Mouse (Mus musculus) midbrain, embryonic 15.5 days (tissue): Measurements from ENCODE around the gene Amigo3. TPM values are rescaled to one million over a fixed set of nuclear protein-coding genes. Genes with fewer than 3 reads are reported as not detected.

Source experiments
- ATAC-seq: fragments of 200-750 bp; cut with Nextera tagmentation; replicated peaks from 2 replicates; pipeline ENCODE4 v1.8.0; 2017; ENCODE audit warnings: moderate TSS enrichment
- H3K27ac ChIP-seq: fragments of 300-500 bp; sonication (generic); 2 replicates; pipeline ENCODE4 v1.5.1; 2015; ENCODE audit warnings: mild to moderate bottlenecking, inconsistent platforms
- H3K27me3 ChIP-seq: fragments of 300-500 bp; sonication (generic); replicated peaks from 2 replicates; pipeline ENCODE4 v1.6.1; 2015; ENCODE audit warnings: inconsistent platforms
- H3K36me3 ChIP-seq: fragments of 300-500 bp; sonication (generic); replicated peaks from 2 replicates; pipeline ENCODE4 v1.6.1; 2015; ENCODE audit warnings: inconsistent platforms
- H3K4me1 ChIP-seq: fragments of 300-500 bp; sonication (generic); 2 replicates; pipeline ENCODE4 v1.6.1; 2015; ENCODE audit warnings: inconsistent platforms
- H3K4me2 ChIP-seq: fragments of 300-500 bp; sonication (generic); 2 replicates; pipeline ENCODE4 v1.6.1; 2015; ENCODE audit warnings: inconsistent platforms, mild to moderate bottlenecking, moderate library complexity
- H3K4me3 ChIP-seq: fragments of 300-500 bp; sonication (generic); 2 replicates; pipeline ENCODE4 v1.5.1; 2015; ENCODE audit warnings: mild to moderate bottlenecking, inconsistent platforms
- H3K9ac ChIP-seq: fragments of 300-500 bp; sonication (generic); 2 replicates; pipeline ENCODE4 v1.6.1; 2015; ENCODE audit warnings: mild to moderate bottlenecking, inconsistent platforms
- H3K9me3 ChIP-seq: fragments of 300-500 bp; sonication (generic); 2 replicates; pipeline ENCODE4 v1.6.1; 2016; ENCODE audit warnings: inconsistent platforms
- WGBS: fragments of 180-500 bp; shearing (Covaris S2); methylation state at CpG from one replicate; pipeline ENCODE4 v1.1.7; 2015; ENCODE audit warnings: mixed read lengths; 5-methylcytosine and 5-hydroxymethylcytosine counted together
- polyA plus RNA-seq: library from polyadenylated mRNA; unstranded; fragments of >200 nt; fragmentation: Nextera tagmentation; extraction: Ambion mirVana; gene quantifications from 2 replicates; pipeline ENCODE4 v1.2.1, GENCODE M21; 2015

Amigo3 gene
- polyA plus RNA-seq, 1 experiment from 2014 or later: 3.6 TPM

GRCm38 (mm10) chr9:108054331-108055040, 1.5 kb downstream of the Amigo3 start:
- peaks cover 28% of the 10 kb centered on the region; the same call in 1 of the 2 replicates for H3K36me3 ChIP-seq
- 89% methylated on average over 22 of the region's 22 CpGs for WGBS
- H3K4me1 ChIP-seq: peaks cover 22% of the 10 kb centered on the region

GRCm38 (mm10) chr9:108055061-108055460, 2.1 kb downstream of the Amigo3 start:
- 88% methylated on average over 1 of the region's 1 CpGs for WGBS
- Histone ChIP-seq H3K4me2 (no peak overlapping the region), H3K9me3 (no peaks in the 10 kb centered on the region)

More at GRCm38 (mm10) chr9:108054331-108055040, 1.5 kb downstream of the Amigo3 start:
- Histone ChIP-seq H3K27me3 (no peaks in the 10 kb centered on the region), H3K27ac (no peak overlapping the region), H3K4me2 (no peak overlapping the region), H3K9ac (no peak overlapping the region), H3K4me3 (no peak overlapping the region), H3K9me3 (no peaks in the 10 kb centered on the region)
- ATAC-seq: no peak

GRCm38 (mm10) chr9:108055661-108056237, 2.8 kb downstream of the Amigo3 start:
- H3K36me3 ChIP-seq: peaks cover 28% of the 10 kb centered on the region; the same call in 1 of the 2 replicates
- 89% methylated on average over 6 of the region's 6 CpGs for WGBS
- no peak for ATAC-seq
- no peak overlapping the region for H3K27ac ChIP-seq
- H3K27me3 ChIP-seq: no peaks in the 10 kb centered on the region
- H3K4me1 ChIP-seq: peaks cover 11% of the 10 kb centered on the region; the same call in 1 of the 2 replicates
- H3K9me3 ChIP-seq: no peaks in the 10 kb centered on the region
- H3K4me2 ChIP-seq: no peak overlapping the region
- no peak overlapping the region for H3K9ac ChIP-seq
- H3K4me3 ChIP-seq: no peak overlapping the region

More at GRCm38 (mm10) chr9:108055061-108055460, 2.1 kb downstream of the Amigo3 start:
- H3K36me3 ChIP-seq: peaks cover 28% of the 10 kb centered on the region; the same call in 1 of the 2 replicates
- H3K4me3 ChIP-seq: no peak overlapping the region
- H3K4me1 ChIP-seq: peaks cover 17% of the 10 kb centered on the region
- H3K27me3 ChIP-seq: no peaks in the 10 kb centered on the region
- ATAC-seq: no peak
- H3K9ac ChIP-seq: no peak overlapping the region
- no peak overlapping the region for H3K27ac ChIP-seq

- 81% methylated on average over 28 of the region's 28 CpGs for WGBS
- Histone ChIP-seq H3K27me3 (no peaks in the 10 kb centered on the region), H3K4me3 (no peak overlapping the region), H3K9me3 (no peaks in the 10 kb centered on the region), H3K9ac (no peak overlapping the region), H3K4me1 (peaks cover 11% of the 10 kb centered on the region; the same call in 1 of the 2 replicates), H3K36me3 (peaks cover 28% of the 10 kb centered on the region; the same call in 1 of the 2 replicates), H3K27ac (no peak overlapping the region), H3K4me2 (no peak overlapping the region)
- no peak for ATAC-seq
Measured at GRCm38 (mm10) chr9:108056361-108057261, 3.7 kb downstream of the Amigo3 start.

GRCm38 (mm10) chr9:108057262-108057562, 4.3 kb downstream of the Amigo3 start:
- Histone ChIP-seq H3K4me2 (no peak overlapping the region), H3K36me3 (peaks cover 28% of the 10 kb centered on the region; the same call in 1 of the 2 replicates)
- WGBS: 92% methylated on average over 5 of the region's 5 CpGs

GRCm38 (mm10) chr9:108058291-108058690, 5.3 kb downstream of the Amigo3 start:
- Histone ChIP-seq H3K4me2 (no peak overlapping the region), H3K9me3 (no peaks in the 10 kb centered on the region), H3K27ac (no peak overlapping the region), H3K4me1 (peaks cover under 1% of the 10 kb centered on the region; the same call in 1 of the 2 replicates), H3K36me3 (peaks cover 32% of the 10 kb centered on the region; the same call in 1 of the 2 replicates), H3K4me3 (no peak overlapping the region), H3K27me3 (no peaks in the 10 kb centered on the region), H3K9ac (no peak overlapping the region)
- no peak for ATAC-seq
- 93% methylated on average over 9 of the region's 9 CpGs for WGBS

More at GRCm38 (mm10) chr9:108057262-108057562, 4.3 kb downstream of the Amigo3 start:
- Histone ChIP-seq H3K9me3 (no peaks in the 10 kb centered on the region), H3K4me3 (no peak overlapping the region), H3K9ac (no peak overlapping the region), H3K27ac (no peak overlapping the region), H3K27me3 (no peaks in the 10 kb centered on the region), H3K4me1 (peaks cover 11% of the 10 kb centered on the region; the same call in 1 of the 2 replicates)
- no peak for ATAC-seq

- H3K27me3 ChIP-seq: no peaks in the 10 kb centered on the region
- no peak overlapping the region for H3K4me2 ChIP-seq
- no peak overlapping the region; the same call in 1 of the 2 replicates for H3K9ac ChIP-seq
- no peaks in the 10 kb centered on the region for H3K4me1 ChIP-seq
- H3K4me3 ChIP-seq: no peak overlapping the region
- no peak overlapping the region for H3K27ac ChIP-seq
- no peak for ATAC-seq
- peaks cover 23% of the 10 kb centered on the region; the same call in 1 of the 2 replicates for H3K36me3 ChIP-seq
- WGBS: 78% methylated on average over 3 of the region's 3 CpGs
- H3K9me3 ChIP-seq: no peaks in the 10 kb centered on the region
Measured at GRCm38 (mm10) chr9:108062142-108062541, 9.2 kb downstream of the Amigo3 start.

- Histone ChIP-seq H3K4me3 (no peak overlapping the region), H3K9me3 (no peaks in the 10 kb centered on the region), H3K4me2 (no peak overlapping the region), H3K36me3 (peaks cover 18% of the 10 kb centered on the region; the same call in 1 of the 2 replicates), H3K27me3 (no peaks in the 10 kb centered on the region), H3K4me1 (no peaks in the 10 kb centered on the region), H3K9ac (no peak overlapping the region), H3K27ac (no peak overlapping the region)
- no peak for ATAC-seq
- WGBS: 90% methylated on average over 12 of the region's 12 CpGs
Measured at GRCm38 (mm10) chr9:108063361-108063760, 10.4 kb downstream of the Amigo3 start.

- 43% methylated on average over 5 of the region's 5 CpGs for WGBS
- ATAC-seq: no peak
- Histone ChIP-seq H3K27ac (no peak overlapping the region), H3K9ac (no peak overlapping the region), H3K4me2 (no peak overlapping the region), H3K27me3 (no peaks in the 10 kb centered on the region), H3K9me3 (no peaks in the 10 kb centered on the region), H3K4me1 (no peaks in the 10 kb centered on the region), H3K4me3 (no peak overlapping the region), H3K36me3 (peaks cover 10% of the 10 kb centered on the region; the same call in 1 of the 2 replicates)
Measured at GRCm38 (mm10) chr9:108065491-108066011, 12.6 kb downstream of the Amigo3 start.

GRCm38 (mm10) chr9:108067199-108067598, 14.2 kb downstream of the Amigo3 start:
- ATAC-seq: no peak
- no peaks in the 10 kb centered on the region for H3K27me3 ChIP-seq
- no peak overlapping the region for H3K4me2 ChIP-seq
- no peaks in the 10 kb centered on the region for H3K9me3 ChIP-seq
- no peak overlapping the region for H3K4me3 ChIP-seq
- 78% methylated on average over 7 of the region's 7 CpGs for WGBS
- no peaks in the 10 kb centered on the region for H3K4me1 ChIP-seq
- no peak overlapping the region for H3K27ac ChIP-seq
- no peak overlapping the region for H3K9ac ChIP-seq
- H3K36me3 ChIP-seq: peaks cover 13% of the 10 kb centered on the region; the same call in 1 of the 2 replicates

- no peaks in the 10 kb centered on the region for H3K4me1 ChIP-seq
- peaks cover 13% of the 10 kb centered on the region; the same call in 1 of the 2 replicates for H3K36me3 ChIP-seq
- H3K27me3 ChIP-seq: no peaks in the 10 kb centered on the region
- 21% methylated on average over 8 of the region's 8 CpGs for WGBS
- H3K9me3 ChIP-seq: no peaks in the 10 kb centered on the region
- 0 out of 2 replicates have a peak, but pooled peaks have one; percentile 58 for ATAC-seq
- H3K27ac ChIP-seq: no peak overlapping the region
- H3K9ac ChIP-seq: no peak overlapping the region
- H3K4me2 ChIP-seq: no peak overlapping the region
- no peak overlapping the region for H3K4me3 ChIP-seq
Measured at GRCm38 (mm10) chr9:108067900-108068299, 14.9 kb downstream of the Amigo3 start.
